Comparison of ENCODE assay signal across 22 mouse cellular contexts in genomic region chr4:139650907-139651306, GRCm38 (mm10). TPM values are rescaled to one million over a fixed set of nuclear protein-coding genes. Genes with fewer than 3 reads are reported as not detected.
A peak's percentile ranks its signal among the peaks of the same experiment; 100 is the strongest.
DNase-seq lines count a peak whose midpoint lies in the region; ATAC-seq and TF ChIP-seq lines count a peak whose summit lies in the region.
"Had no signal": no experiment of that assay in that cellular context is flagged by ENCODE, and none has a peak within 500 bp of the region (broad histone marks: within the 10 kb centered on the region; RNA-seq: fewer than 3 reads in every experiment).

No protein-coding gene starts in this region.

- H3K27ac ChIP-seq in hindbrain, embryonic 10.5 days = peak overlapping the region; percentile 36
- H3K27ac ChIP-seq in hindbrain, embryonic 16.5 days (ENCODE audit: low read depth, low read length) = no peak overlapping the region
- peak overlapping the region; percentile 33; the same call in 1 of the 2 replicates for H3K27ac ChIP-seq in lung, embryonic 16.5 days (ENCODE audit: low read length)
- no peak overlapping the region for H3K27ac ChIP-seq in CH12.LX (ENCODE audit: insufficient read depth, low read depth)
- H3K27ac ChIP-seq in intestine, embryonic 14.5 days (ENCODE audit: low read depth) = peak overlapping the region; percentile 20; the same call in 1 of the 2 replicates
- H3K27ac ChIP-seq in forebrain, embryonic 14.5 days (ENCODE audit: low read depth, low read length) = no peak overlapping the region
- H3K27ac ChIP-seq in liver, postnatal 0 days (ENCODE audit: low read depth) = no peak overlapping the region
- H3K27ac ChIP-seq: neural tube, embryonic 12.5 days had no signal

- peaks cover 5% of the 10 kb centered on the region for H3K27me3 ChIP-seq in hindbrain, embryonic 10.5 days (ENCODE audit: insufficient read depth, poor library complexity, severe bottlenecking)
- no peaks in the 10 kb centered on the region for H3K27me3 ChIP-seq in hindbrain, embryonic 16.5 days (replicated peaks; ENCODE audit: control insufficient read depth, insufficient read depth, low read length)
- H3K27me3 ChIP-seq in lung, embryonic 16.5 days (ENCODE audit: control insufficient read depth, insufficient read depth, low read depth, low read length) = no peaks in the 10 kb centered on the region
- peaks cover 49% of the 10 kb centered on the region for H3K27me3 ChIP-seq in CH12.LX (replicated peaks)
- no peaks in the 10 kb centered on the region for H3K27me3 ChIP-seq in intestine, embryonic 14.5 days (replicated peaks; ENCODE audit: control insufficient read depth, insufficient read depth, low read length)
- H3K27me3 ChIP-seq in forebrain, embryonic 14.5 days (replicated peaks; ENCODE audit: control insufficient read depth, insufficient read depth, low read length) = no peaks in the 10 kb centered on the region
- no peaks in the 10 kb centered on the region for H3K27me3 ChIP-seq in liver, postnatal 0 days (ENCODE audit: insufficient read depth, low read length)
- H3K27me3 ChIP-seq: neural tube, embryonic 12.5 days had no signal

- no peak for TF ChIP-seq RAD21 in CH12.LX (IDR thresholded peaks at IDR 0.05; ENCODE audit: low read depth, low read length)

- TF ChIP-seq POLR2A in CH12.LX (IDR thresholded peaks at IDR 0.05; ENCODE audit: low read depth, low read length) = no peak

- WGBS in hindbrain, embryonic 10.5 days = 64% methylated on average over 11 of the region's 11 CpGs
- WGBS in hindbrain, embryonic 16.5 days = 42% methylated on average over 11 of the region's 11 CpGs
- whole genome bisulfite sequencing in lung, embryonic 16.5 days = 67% methylated on average over 11 of the region's 11 CpGs
- 68% methylated on average over 11 of the region's 11 CpGs for WGBS in intestine, embryonic 14.5 days
- WGBS in forebrain, embryonic 14.5 days = 77% methylated on average over 11 of the region's 11 CpGs
- WGBS in liver, postnatal 0 days (ENCODE audit: insufficient replicate concordance) = 57% methylated on average over 11 of the region's 11 CpGs

- dilution Hi-C loops in CH12.LX (cut with MboI; ENCODE audit: extremely low pct_ligation_motif_present, extremely low pct_unique_long_range_greater_than_20kb, low sequenced_read_pairs) = no loop called here

- no peak for DNase-seq in hindbrain, embryonic 10.5 days (ENCODE audit: low spot score)
- no peak for DNase-seq in lung, postnatal 25 days (ENCODE audit: low spot score)
- peak; percentile 44 for DNase-seq in CH12.LX (ENCODE audit: extremely low read depth)
- no peak for DNase-seq in intestine, embryonic 14.5 days (ENCODE audit: low spot score)
- no peak for DNase-seq in forebrain, embryonic 14.5 days (ENCODE audit: low spot score)
- no peak for DNase-seq in liver, postnatal 0 days
- DNase-seq: adrenal gland, adult 8-10 months; lung, postnatal 4 days had no signal

- in situ Hi-C loops in CH12.LX (cut with MboI; ENCODE audit: low pct_ligation_motif_present, low pct_unique_long_range_greater_than_20kb, low sequenced_read_pairs) = no loop called here

- no peaks in the 10 kb centered on the region for H3K9me3 ChIP-seq in hindbrain, embryonic 10.5 days
- H3K9me3 ChIP-seq in hindbrain, embryonic 16.5 days (ENCODE audit: control insufficient read depth, low read length) = no peaks in the 10 kb centered on the region; the same call in 1 of the 2 replicates
- no peaks in the 10 kb centered on the region for H3K9me3 ChIP-seq in lung, embryonic 16.5 days (ENCODE audit: control insufficient read depth, low read length)
- peaks cover 3% of the 10 kb centered on the region for H3K9me3 ChIP-seq in CH12.LX (replicated peaks; ENCODE audit: low read length)
- no peaks in the 10 kb centered on the region for H3K9me3 ChIP-seq in intestine, embryonic 14.5 days (ENCODE audit: control insufficient read depth, low read length)
- no peaks in the 10 kb centered on the region for H3K9me3 ChIP-seq in forebrain, embryonic 14.5 days (replicated peaks; ENCODE audit: control insufficient read depth, low read length)
- H3K9me3 ChIP-seq in liver, postnatal 0 days (ENCODE audit: low read length) = no peaks in the 10 kb centered on the region
- H3K9me3 ChIP-seq: neural tube, embryonic 12.5 days had no signal

- TF ChIP-seq EP300 in CH12.LX (IDR thresholded peaks at IDR 0.05; ENCODE audit: low read length) = peak; percentile 39; the same call in 1 of the 2 replicates
- no peak for TF ChIP-seq EP300 in liver, postnatal 0 days (IDR thresholded peaks at IDR 0.05; ENCODE audit: low read depth)

- H3K4me1 ChIP-seq in hindbrain, embryonic 10.5 days (replicated peaks) = peaks cover 12% of the 10 kb centered on the region
- H3K4me1 ChIP-seq in hindbrain, embryonic 16.5 days (ENCODE audit: control insufficient read depth, insufficient read depth, low read depth, low read length) = no peaks in the 10 kb centered on the region
- no peaks in the 10 kb centered on the region for H3K4me1 ChIP-seq in lung, embryonic 16.5 days (replicated peaks; ENCODE audit: control insufficient read depth, insufficient read depth, low read length)
- peaks cover 8 to 16% of the 10 kb centered on the region in 2 experiments; a peak in 3 of 4 replicates for H3K4me1 ChIP-seq in CH12.LX (ENCODE audit: control insufficient read depth in 1 of 2, insufficient read depth in 2 of 2)
- H3K4me1 ChIP-seq in intestine, embryonic 14.5 days (replicated peaks; ENCODE audit: control insufficient read depth, insufficient read depth, low read length) = no peaks in the 10 kb centered on the region
- H3K4me1 ChIP-seq in forebrain, embryonic 14.5 days (ENCODE audit: control insufficient read depth, insufficient read depth, low read length) = no peaks in the 10 kb centered on the region
- H3K4me1 ChIP-seq in liver, postnatal 0 days (ENCODE audit: insufficient read depth) = no peaks in the 10 kb centered on the region

- no peak overlapping the region for H3K4me2 ChIP-seq in hindbrain, embryonic 16.5 days (ENCODE audit: low read length)
- no peak overlapping the region for H3K4me2 ChIP-seq in lung, embryonic 16.5 days (ENCODE audit: low read depth, low read length)
- H3K4me2 ChIP-seq in CH12.LX (ENCODE audit: insufficient read depth, low read depth, poor library complexity, severe bottlenecking) = no peak overlapping the region
- H3K4me2 ChIP-seq in intestine, embryonic 14.5 days (ENCODE audit: low read length) = no peak overlapping the region
- no peak overlapping the region for H3K4me2 ChIP-seq in forebrain, embryonic 14.5 days (ENCODE audit: low read length)
- no peak overlapping the region for H3K4me2 ChIP-seq in liver, postnatal 0 days (ENCODE audit: low read depth, low read length)
- H3K4me2 ChIP-seq: liver, embryonic 11.5 days; neural tube, embryonic 12.5 days had no signal

- no peaks in the 10 kb centered on the region for H3K79me2 ChIP-seq in CH12.LX (replicated peaks; ENCODE audit: control insufficient read depth, extremely low read depth, insufficient read depth, poor library complexity, severe bottlenecking)

- ATAC-seq in hindbrain, embryonic 16.5 days = no peak
- peak; percentile 64; the same call in 1 of the 2 replicates for ATAC-seq in lung, embryonic 16.5 days (ENCODE audit: low read depth)
- no peak for ATAC-seq in intestine, embryonic 14.5 days (replicated peaks; ENCODE audit: low FRiP score, low TSS enrichment, low read depth)
- no peak for ATAC-seq in forebrain, embryonic 14.5 days
- no peak for ATAC-seq in liver, postnatal 0 days
- ATAC-seq: midbrain, embryonic 16.5 days had no signal

- H3K9ac ChIP-seq in hindbrain, embryonic 16.5 days (ENCODE audit: low read depth, low read length) = no peak overlapping the region
- no peak overlapping the region for H3K9ac ChIP-seq in lung, embryonic 16.5 days (ENCODE audit: low read length)
- H3K9ac ChIP-seq in CH12.LX (ENCODE audit: insufficient read depth, low read depth) = no peak overlapping the region
- H3K9ac ChIP-seq in intestine, embryonic 14.5 days (ENCODE audit: low read length) = no peak overlapping the region
- H3K9ac ChIP-seq in forebrain, embryonic 14.5 days (ENCODE audit: low read length) = no peak overlapping the region
- H3K9ac ChIP-seq in liver, postnatal 0 days (replicated peaks) = no peak overlapping the region
- H3K9ac ChIP-seq: neural tube, embryonic 12.5 days had no signal

- peaks cover 18% of the 10 kb centered on the region for H3K36me3 ChIP-seq in hindbrain, embryonic 10.5 days
- H3K36me3 ChIP-seq in hindbrain, embryonic 16.5 days (ENCODE audit: control insufficient read depth, insufficient read depth, low read length) = peaks cover 14% of the 10 kb centered on the region
- H3K36me3 ChIP-seq in lung, embryonic 16.5 days (ENCODE audit: control insufficient read depth, insufficient read depth, low read length) = peaks cover 12% of the 10 kb centered on the region
- peaks cover 9 to 13% of the 10 kb centered on the region in 2 experiments for H3K36me3 ChIP-seq in CH12.LX (replicated peaks in 1 of 2; ENCODE audit: control insufficient read depth in 1 of 2, insufficient read depth in 1 of 2, low read length in 1 of 2)
- H3K36me3 ChIP-seq in intestine, embryonic 14.5 days (ENCODE audit: control insufficient read depth, insufficient read depth, low read length) = peaks cover 10% of the 10 kb centered on the region
- peaks cover 13% of the 10 kb centered on the region; the same call in 1 of the 2 replicates for H3K36me3 ChIP-seq in forebrain, embryonic 14.5 days (ENCODE audit: control insufficient read depth, insufficient read depth, low read length)
- H3K36me3 ChIP-seq in liver, postnatal 0 days (replicated peaks; ENCODE audit: insufficient read depth, low read length) = peaks cover 19% of the 10 kb centered on the region

- no peak for TF ChIP-seq CTCF in CH12.LX (conservative IDR thresholded peaks at IDR 0.05 in 1 of 2, IDR thresholded peaks at IDR 0.05 in 1 of 2; ENCODE audit: low read depth in 2 of 2, low read length in 2 of 2)
- no peak for TF ChIP-seq CTCF in liver, postnatal 0 days (IDR thresholded peaks at IDR 0.05; ENCODE audit: low read depth)

- no peak overlapping the region for H3K4me3 ChIP-seq in hindbrain, embryonic 10.5 days
- no peak overlapping the region for H3K4me3 ChIP-seq in hindbrain, embryonic 16.5 days (ENCODE audit: low read length)
- no peak overlapping the region for H3K4me3 ChIP-seq in lung, embryonic 16.5 days (ENCODE audit: low read length)
- no peak overlapping the region for H3K4me3 ChIP-seq in CH12.LX (replicated peaks in 1 of 3; ENCODE audit: low read depth in 2 of 3, low read length in 2 of 3, poor library complexity in 1 of 3)
- no peak overlapping the region for H3K4me3 ChIP-seq in intestine, embryonic 14.5 days (ENCODE audit: low read depth, low read length)
- no peak overlapping the region for H3K4me3 ChIP-seq in forebrain, embryonic 14.5 days (ENCODE audit: low read depth, low read length)
- no peak overlapping the region for H3K4me3 ChIP-seq in liver, postnatal 0 days (ENCODE audit: low read depth, low read length)
- H3K4me3 ChIP-seq: neural tube, embryonic 12.5 days had no signal

RNA-seq across cellular contexts. Expression of gene Tas1r2, which starts 2.4 kb away (rescaled TPM):
- not detected in 2 replicates for polyA plus RNA-seq in hindbrain, embryonic 10.5 days (2016; fragmentation: Nextera tagmentation; extraction: Ambion mirVana)
- polyA plus RNA-seq in hindbrain, embryonic 16.5 days (2015; fragmentation: Nextera tagmentation; extraction: Ambion mirVana) = not detected in 2 replicates
- polyA plus RNA-seq in lung, embryonic 16.5 days (2015; fragmentation: Nextera tagmentation; extraction: Ambion mirVana) = not detected in 2 replicates
- total RNA-seq in CH12.LX (2012; rRNA removed) (not detected in 2 replicates), CH12.LX (2014; rRNA removed) (not detected in 2 replicates)
- not detected in 2 replicates for polyA plus RNA-seq in CH12.LX (2012; ENCODE audit: insufficient read length, low read depth)
- not detected in 2 replicates for polyA plus RNA-seq in intestine, embryonic 14.5 days (2014; fragmentation: Nextera tagmentation; extraction: Ambion mirVana)
- polyA plus RNA-seq in forebrain, embryonic 14.5 days (2014; fragmentation: Nextera tagmentation; extraction: Ambion mirVana) = not detected in 2 replicates
- not detected in 2 replicates for polyA plus RNA-seq in liver, postnatal 0 days (2015; fragmentation: Nextera tagmentation; extraction: Ambion mirVana)
- total RNA-seq: adrenal gland, adult 8-10 months; layer of hippocampus, postnatal 25 days; left cerebral cortex, postnatal 25 days; MEL had no signal
- polyA plus RNA-seq: embryonic facial prominence, embryonic 14.5 days; forebrain, embryonic 11.5 days; gonadal fat pad, adult 2 months; heart, embryonic 14.5 days; large intestine, adult 2 months; liver, embryonic 11.5 days; midbrain, embryonic 16.5 days; neural tube, embryonic 12.5 days; thymus, postnatal 0 days had no signal

RNA-seq across cellular contexts. Expression of gene Aldh4a1, which starts 28.2 kb away (rescaled TPM):
- polyA plus RNA-seq in hindbrain, embryonic 10.5 days (2016; fragmentation: Nextera tagmentation; extraction: Ambion mirVana) = 22.5 and 26.3 TPM in 2 replicates
- polyA plus RNA-seq in hindbrain, embryonic 16.5 days (2015; fragmentation: Nextera tagmentation; extraction: Ambion mirVana) = 31.9 and 35.4 TPM in 2 replicates
- 25.5 and 30.7 TPM in 2 replicates for polyA plus RNA-seq in lung, embryonic 16.5 days (2015; fragmentation: Nextera tagmentation; extraction: Ambion mirVana)
- 14.3 and 18.0 TPM in 2 replicates for total RNA-seq in CH12.LX (2012; rRNA removed)
- total RNA-seq in CH12.LX (2014; rRNA removed) = 5.5 and 6.5 TPM in 2 replicates
- polyA plus RNA-seq in CH12.LX (2012; ENCODE audit: insufficient read length, low read depth) = 6.1 and 6.5 TPM in 2 replicates
- polyA plus RNA-seq in intestine, embryonic 14.5 days (2014; fragmentation: Nextera tagmentation; extraction: Ambion mirVana) = 10.1 and 11.0 TPM in 2 replicates
- 18.6 and 21.6 TPM in 2 replicates for polyA plus RNA-seq in forebrain, embryonic 14.5 days (2014; fragmentation: Nextera tagmentation; extraction: Ambion mirVana)
- 81.2 and 86.3 TPM in 2 replicates for polyA plus RNA-seq in liver, postnatal 0 days (2015; fragmentation: Nextera tagmentation; extraction: Ambion mirVana)

RNA-seq across cellular contexts. Expression of gene Gm21969, which starts 47.9 kb away (rescaled TPM):
- not detected in 2 replicates for polyA plus RNA-seq in hindbrain, embryonic 10.5 days (2016; fragmentation: Nextera tagmentation; extraction: Ambion mirVana)
- polyA plus RNA-seq in hindbrain, embryonic 16.5 days (2015; fragmentation: Nextera tagmentation; extraction: Ambion mirVana) = not detected in 2 replicates
- polyA plus RNA-seq in lung, embryonic 16.5 days (2015; fragmentation: Nextera tagmentation; extraction: Ambion mirVana) = 0.05 TPM in 1 of 2 replicates, not detected in the other
- total RNA-seq in CH12.LX (2012; rRNA removed) (not detected in 2 replicates), CH12.LX (2014; rRNA removed) (not detected in 2 replicates)
- polyA plus RNA-seq in CH12.LX (2012; ENCODE audit: insufficient read length, low read depth) = not detected in 2 replicates
- polyA plus RNA-seq in intestine, embryonic 14.5 days (2014; fragmentation: Nextera tagmentation; extraction: Ambion mirVana) = not detected in 2 replicates
- polyA plus RNA-seq in forebrain, embryonic 14.5 days (2014; fragmentation: Nextera tagmentation; extraction: Ambion mirVana) = not detected in 2 replicates
- polyA plus RNA-seq in liver, postnatal 0 days (2015; fragmentation: Nextera tagmentation; extraction: Ambion mirVana) = 0.04 TPM in 1 of 2 replicates, not detected in the other
- total RNA-seq: layer of hippocampus, postnatal 25 days; left cerebral cortex, postnatal 25 days; MEL had no signal
- polyA plus RNA-seq: embryonic facial prominence, embryonic 14.5 days; forebrain, embryonic 11.5 days; gonadal fat pad, adult 2 months; heart, embryonic 14.5 days; large intestine, adult 2 months; liver, embryonic 11.5 days; midbrain, embryonic 16.5 days; neural tube, embryonic 12.5 days; thymus, postnatal 0 days had no signal

Comparison
In these comparisons a context has a peak if more than half of its experiments do, and no peak if none do; other contexts are left out.
1. H3K27ac ChIP-seq: peak in hindbrain, embryonic 10.5 days (single experiment), lung, embryonic 16.5 days (single experiment) and intestine, embryonic 14.5 days (single experiment); none in hindbrain, embryonic 16.5 days (single experiment), CH12.LX (single experiment), forebrain, embryonic 14.5 days (single experiment) and liver, postnatal 0 days (single experiment).